Mouse (Mus musculus) kidney, adult 9 months (tissue): ENCODE data around the gene Fa2h.
"Not testable (repeated sequence)": the region's sequence is repeated elsewhere in the genome, so short reads cannot be mapped to it uniquely, and the experiment has no call there.

Experiments used
- DNase-seq: peaks from one replicate; pipeline ENCODE4 v3.0.0; 2022

Gene Fa2h

GRCm38 (mm10) chr8:111357433-111357832, 36.2 kb downstream of the Fa2h start:
- DNase-seq: no peak

- no peak for DNase-seq
Measured at GRCm38 (mm10) chr8:111353497-111353896, 40.1 kb downstream of the Fa2h start.

- no peak for DNase-seq
Measured at GRCm38 (mm10) chr8:111352289-111352688, 41.3 kb downstream of the Fa2h start.

GRCm38 (mm10) chr8:111350577-111350976, 43.0 kb downstream of the Fa2h start:
- DNase-seq: no peak

- peak; percentile 88 for DNase-seq
Measured at GRCm38 (mm10) chr8:111343225-111343624, 50.4 kb downstream of the Fa2h start.

- DNase-seq: no peak
Measured at GRCm38 (mm10) chr8:111340186-111340585, 53.4 kb downstream of the Fa2h start.

- DNase-seq: no peak
Measured at GRCm38 (mm10) chr8:111338370-111339208, 55.0 kb downstream of the Fa2h start.

- peak; percentile 62 for DNase-seq
Measured at GRCm38 (mm10) chr8:111337890-111338347, 55.7 kb downstream of the Fa2h start, which contains the start of gene Mlkl. Gene Mlkl (minus strand): TSS chr8:111338177.

- peak; percentile 22 for DNase-seq
Measured at GRCm38 (mm10) chr8:111337311-111337889, 56.2 kb downstream of the Fa2h start.

GRCm38 (mm10) chr8:111336692-111337091, 56.9 kb downstream of the Fa2h start:
- DNase-seq: no peak

- no peak for DNase-seq
Measured at GRCm38 (mm10) chr8:111325222-111325790, 68.3 kb downstream of the Fa2h start.

- no peak for DNase-seq
Measured at GRCm38 (mm10) chr8:111314729-111315128, 78.9 kb downstream of the Fa2h start.

- DNase-seq: not testable (repeated sequence)
Measured at GRCm38 (mm10) chr8:111313961-111314360, 79.7 kb downstream of the Fa2h start.

GRCm38 (mm10) chr8:111312758-111313162, 80.9 kb downstream of the Fa2h start:
- no peak for DNase-seq

GRCm38 (mm10) chr8:111310006-111310405, 83.6 kb downstream of the Fa2h start:
- DNase-seq: not testable (repeated sequence)

- no peak for DNase-seq
Measured at GRCm38 (mm10) chr8:111305031-111305730, 88.4 kb downstream of the Fa2h start.

- DNase-seq: no peak
Measured at GRCm38 (mm10) chr8:111304359-111304758, 89.3 kb downstream of the Fa2h start.

GRCm38 (mm10) chr8:111303076-111303803, 90.4 kb downstream of the Fa2h start:
- not testable (repeated sequence) for DNase-seq

- peak; percentile 29 for DNase-seq
Measured at GRCm38 (mm10) chr8:111300597-111301546, 92.8 kb downstream of the Fa2h start.

- DNase-seq: peak; percentile 99
Measured at GRCm38 (mm10) chr8:111299821-111300568, 93.6 kb downstream of the Fa2h start, which contains the start of gene Rfwd3. Gene Rfwd3 (minus strand): TSS chr8:111300222.
